7 mouse cellular contexts compared by ENCODE assay signal in the genomic region with DNA sequence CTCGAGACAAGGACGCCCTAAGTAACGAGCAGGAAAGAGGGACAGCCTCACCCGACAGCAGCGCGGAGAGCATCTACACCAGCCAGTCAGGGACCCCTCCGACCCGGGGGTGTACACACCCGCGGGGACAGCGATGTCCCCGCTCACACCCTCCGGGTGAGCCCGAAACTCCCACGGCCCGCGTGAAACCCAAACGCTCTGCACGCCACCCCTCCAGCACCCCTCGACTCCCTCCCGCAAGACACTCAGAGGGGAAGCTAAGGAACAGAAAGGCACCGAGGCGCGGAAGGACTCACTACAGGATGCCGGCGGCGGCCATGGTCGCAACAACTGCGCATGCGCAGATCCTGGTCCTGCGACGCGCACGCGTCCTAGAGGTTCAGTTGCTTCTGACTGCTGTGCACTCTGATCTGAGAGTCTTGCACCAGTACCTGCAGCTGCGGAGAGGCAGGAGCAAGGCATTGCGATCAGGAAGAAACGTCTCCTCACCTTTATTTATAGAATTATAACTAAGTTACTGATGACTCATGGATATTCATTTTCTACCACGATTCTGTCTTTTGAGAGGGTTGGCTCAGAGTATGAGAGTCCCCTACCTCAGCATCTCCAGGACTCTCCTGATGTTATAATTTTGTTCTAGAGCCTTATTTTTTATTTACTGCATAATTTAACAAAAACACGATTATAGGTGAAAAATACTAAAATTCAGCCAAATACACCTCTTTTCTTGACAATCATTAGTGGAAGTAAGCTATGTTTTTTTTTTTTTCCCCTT. TPM values are rescaled to one million over a fixed set of nuclear protein-coding genes. Genes with fewer than 3 reads are reported as not detected.
DNase-seq lines count a peak whose midpoint lies in the region; ATAC-seq and TF ChIP-seq lines count a peak whose summit lies in the region.

Gene Zfp329 (minus strand): TSS at position 338 of the 775 bp plus-strand sequence.

- H3K27ac ChIP-seq in intestine, embryonic 16.5 days (ENCODE audit: low read length), result 0 out of 2 replicates have a peak within 1 kb of the TSS, but pooled peaks have one; percentile 62
- peak within 1 kb of the TSS; percentile 86 for H3K27ac ChIP-seq in midbrain, embryonic 12.5 days (replicated peaks)
- no peak within 1 kb of the TSS for H3K27ac ChIP-seq in small intestine, adult 2 months (ENCODE audit: insufficient read depth, low read depth, low read length)

- H3K36me3 ChIP-seq in intestine, embryonic 16.5 days (ENCODE audit: control insufficient read depth, insufficient read depth, low read length), result peaks cover 4% of the 10 kb centered on the region; the same call in 1 of the 2 replicates
- H3K36me3 ChIP-seq in midbrain, embryonic 12.5 days, result peaks cover 24% of the 10 kb centered on the region
- H3K36me3 ChIP-seq in small intestine, adult 2 months (ENCODE audit: control insufficient read depth, insufficient read depth, low read length), result 0 out of 2 replicates have a peak, but pooled peaks cover 3% of the 10 kb centered on the region

- peak within 1 kb of the TSS; percentile 96 for H3K9ac ChIP-seq in intestine, embryonic 16.5 days (ENCODE audit: low read depth, low read length)
- peak within 1 kb of the TSS; percentile 91 for H3K9ac ChIP-seq in midbrain, embryonic 12.5 days (replicated peaks)

- intact Hi-C loops in gastrocnemius, postnatal 36 days (cut with DNase I), result no loop called here
- intact Hi-C loops in left cerebral cortex, postnatal 4 days (cut with DNase I), result no loop called here

- no peaks in the 10 kb centered on the region for H3K27me3 ChIP-seq in intestine, embryonic 16.5 days (replicated peaks; ENCODE audit: control insufficient read depth, insufficient read depth, low read length)
- no peaks in the 10 kb centered on the region for H3K27me3 ChIP-seq in midbrain, embryonic 12.5 days
- no peaks in the 10 kb centered on the region for H3K27me3 ChIP-seq in small intestine, adult 2 months (ENCODE audit: control insufficient read depth, insufficient read depth, low read length)

- DNase-seq in adrenal gland, adult 2 months, result peak; percentile 92
- peak; percentile 93 for DNase-seq in embryo, embryonic 11.5 days (ENCODE audit: low read depth, low spot score)
- DNase-seq in gastrocnemius, postnatal 36 days, result peak; percentile 82 to 86
- DNase-seq in left cerebral cortex, postnatal 4 days, result peak; percentile 94

- WGBS in intestine, embryonic 16.5 days, result under 1% methylated on average over 40 of the region's 40 CpGs
- WGBS in midbrain, embryonic 12.5 days, result under 1% methylated on average over 40 of the region's 40 CpGs
- WGBS in small intestine, adult 2 months, result under 1% methylated on average over 40 of the region's 40 CpGs

- H3K4me3 ChIP-seq in intestine, embryonic 16.5 days (ENCODE audit: low read length), result peak within 1 kb of the TSS; percentile 84
- peak within 1 kb of the TSS; percentile 88 for H3K4me3 ChIP-seq in midbrain, embryonic 12.5 days
- peak within 1 kb of the TSS; percentile 95 for H3K4me3 ChIP-seq in small intestine, adult 2 months (ENCODE audit: low read depth, low read length)

- ATAC-seq in intestine, embryonic 16.5 days, result peak; percentile 99
- peak; percentile 96 for ATAC-seq in midbrain, embryonic 12.5 days (ENCODE audit: low FRiP score, low read depth)

- TF ChIP-seq CTCF in small intestine, adult 2 months (IDR thresholded peaks at IDR 0.05; ENCODE audit: extremely low read depth, insufficient read length, insufficient replicate concordance, low read depth, low read length), result no peak

- H3K4me2 ChIP-seq in intestine, embryonic 16.5 days (ENCODE audit: low read depth, low read length), result peak within 1 kb of the TSS; percentile 66
- peak within 1 kb of the TSS; percentile 71 for H3K4me2 ChIP-seq in midbrain, embryonic 12.5 days (replicated peaks)

- H3K4me1 ChIP-seq in intestine, embryonic 16.5 days (ENCODE audit: control insufficient read depth, insufficient read depth, low read length), result no peaks in the 10 kb centered on the region
- H3K4me1 ChIP-seq in midbrain, embryonic 12.5 days, result peaks cover 8% of the 10 kb centered on the region
- H3K4me1 ChIP-seq in small intestine, adult 2 months (ENCODE audit: control insufficient read depth, insufficient read depth, insufficient read length, low read length), result no peaks in the 10 kb centered on the region

- H3K9me3 ChIP-seq in intestine, embryonic 16.5 days (ENCODE audit: control insufficient read depth, low read length), result peaks cover 10% of the 10 kb centered on the region; the same call in 1 of the 2 replicates
- H3K9me3 ChIP-seq in midbrain, embryonic 12.5 days, result peaks cover 26% of the 10 kb centered on the region

- TF ChIP-seq POLR2A in small intestine, adult 2 months (IDR thresholded peaks at IDR 0.05; ENCODE audit: low read depth, low read length), result peak; percentile 69

RNA-seq across cellular contexts. Expression of gene Zfp329, which starts in this region (rescaled TPM):
- total RNA-seq in adrenal gland, adult 2 months (2021), result 1 to 10 TPM; 9.6 to 9.9 TPM
- 0.28 TPM in 2 replicates for polyA plus RNA-seq in adrenal gland, adult 2 months (2012; rRNA removed)
- total RNA-seq in gastrocnemius, postnatal 36 days (2021), result 1 to 10 TPM; 3.6 to 4.3 TPM
- 8.4 and 8.8 TPM in 2 replicates for polyA plus RNA-seq in intestine, embryonic 16.5 days (2015; fragmentation: Nextera tagmentation; extraction: Ambion mirVana)
- total RNA-seq in left cerebral cortex, postnatal 4 days (2021), result 10 to 100 TPM; 25.9 to 26.3 TPM
- polyA plus RNA-seq in midbrain, embryonic 12.5 days (2016; fragmentation: Nextera tagmentation; extraction: Ambion mirVana), result 27.1 and 31.6 TPM in 2 replicates
- 0.11 and 0.22 TPM in 2 replicates for polyA plus RNA-seq in small intestine, adult 2 months (2012; rRNA removed)
